Mouse (Mus musculus): ENCODE measurements around the gene Tfr2. TPM values are rescaled to one million over a fixed set of nuclear protein-coding genes. Genes with fewer than 3 reads are reported as not detected.

Tfr2 gene
- polyA plus RNA-seq, 1 experiment from 2014 or later = 0.50 TPM

GRCm38 (mm10) chr5:137553411-137553837 lies 16.2 kb upstream of the Tfr2 start, which contains the start of gene Actl6b:
TSS of gene Actl6b (plus strand) at chr5:137553517.
- WGBS = under 1% methylated on average over 37 of the region's 37 CpGs
- peak within 1 kb of the TSS; percentile 42 for H3K4me2 ChIP-seq (replicated peaks; ENCODE audit: low read depth)
- peak; percentile 67 for ATAC-seq
- H3K4me3 ChIP-seq (ENCODE audit: low read depth, low read length) = no peak within 1 kb of the TSS
- no peak within 1 kb of the TSS for H3K27ac ChIP-seq (ENCODE audit: low read depth, low read length)
- no peaks in the 10 kb centered on the region for H3K9me3 ChIP-seq (ENCODE audit: control insufficient read depth)
- H3K27me3 ChIP-seq (replicated peaks; ENCODE audit: control insufficient read depth, insufficient read depth, low read length) = peaks cover 15% of the 10 kb centered on the region; the same call in 1 of the 2 replicates
- H3K4me1 ChIP-seq (replicated peaks; ENCODE audit: control insufficient read depth, insufficient read depth, low read length) = no peaks in the 10 kb centered on the region
- H3K9ac ChIP-seq (ENCODE audit: low read depth, low read length) = no peak within 1 kb of the TSS
- H3K36me3 ChIP-seq (ENCODE audit: control insufficient read depth, insufficient read depth) = no peaks in the 10 kb centered on the region
- no peak for TF ChIP-seq CTCF (IDR thresholded peaks at IDR 0.05; ENCODE audit: low read depth)

GRCm38 (mm10) chr5:137553898-137554297 lies 15.7 kb upstream of the Tfr2 start:
- 44% methylated on average over 11 of the region's 11 CpGs for WGBS
- H3K27ac ChIP-seq (ENCODE audit: low read depth, low read length) = no peak overlapping the region
- no peak overlapping the region for H3K9ac ChIP-seq (ENCODE audit: low read depth, low read length)
- H3K27me3 ChIP-seq (replicated peaks; ENCODE audit: control insufficient read depth, insufficient read depth, low read length) = peaks cover 15% of the 10 kb centered on the region; the same call in 1 of the 2 replicates
- no peak overlapping the region for H3K4me3 ChIP-seq (ENCODE audit: low read depth, low read length)
- no peak for TF ChIP-seq CTCF (IDR thresholded peaks at IDR 0.05; ENCODE audit: low read depth)
- no peaks in the 10 kb centered on the region for H3K36me3 ChIP-seq (ENCODE audit: control insufficient read depth, insufficient read depth)
- no peaks in the 10 kb centered on the region for H3K9me3 ChIP-seq (ENCODE audit: control insufficient read depth)
- no peak overlapping the region for H3K4me2 ChIP-seq (replicated peaks; ENCODE audit: low read depth)
- no peaks in the 10 kb centered on the region for H3K4me1 ChIP-seq (replicated peaks; ENCODE audit: control insufficient read depth, insufficient read depth, low read length)
- peak; percentile 19; the same call in 1 of the 2 replicates for ATAC-seq

- Histone ChIP-seq H3K4me1 (replicated peaks; ENCODE audit: control insufficient read depth, insufficient read depth, low read length) (no peaks in the 10 kb centered on the region), H3K4me2 (replicated peaks; ENCODE audit: low read depth) (no peak overlapping the region), H3K9ac (ENCODE audit: low read depth, low read length) (no peak overlapping the region), H3K9me3 (ENCODE audit: control insufficient read depth) (no peaks in the 10 kb centered on the region), H3K27me3 (replicated peaks; ENCODE audit: control insufficient read depth, insufficient read depth, low read length) (no peaks in the 10 kb centered on the region), H3K27ac (ENCODE audit: low read depth, low read length) (no peak overlapping the region), H3K4me3 (ENCODE audit: low read depth, low read length) (no peak overlapping the region), H3K36me3 (ENCODE audit: control insufficient read depth, insufficient read depth) (no peaks in the 10 kb centered on the region)
- 66% methylated on average over 6 of the region's 6 CpGs for WGBS
- ATAC-seq = no peak
- TF ChIP-seq CTCF (IDR thresholded peaks at IDR 0.05; ENCODE audit: low read depth) = no peak
Measured at GRCm38 (mm10) chr5:137561556-137561955, 8.1 kb upstream of the Tfr2 start.

- WGBS = 67% methylated on average over 10 of the region's 10 CpGs
- Histone ChIP-seq H3K4me2 (replicated peaks; ENCODE audit: low read depth) (no peak overlapping the region), H3K4me1 (replicated peaks; ENCODE audit: control insufficient read depth, insufficient read depth, low read length) (no peaks in the 10 kb centered on the region), H3K4me3 (ENCODE audit: low read depth, low read length) (no peak overlapping the region), H3K27ac (ENCODE audit: low read depth, low read length) (no peak overlapping the region), H3K27me3 (replicated peaks; ENCODE audit: control insufficient read depth, insufficient read depth, low read length) (no peaks in the 10 kb centered on the region), H3K36me3 (ENCODE audit: control insufficient read depth, insufficient read depth) (no peaks in the 10 kb centered on the region), H3K9me3 (ENCODE audit: control insufficient read depth) (no peaks in the 10 kb centered on the region), H3K9ac (ENCODE audit: low read depth, low read length) (no peak overlapping the region)
- ATAC-seq = no peak
- TF ChIP-seq CTCF (IDR thresholded peaks at IDR 0.05; ENCODE audit: low read depth) = no peak
Measured at GRCm38 (mm10) chr5:137562965-137563364, 6.7 kb upstream of the Tfr2 start.

- no peak overlapping the region for H3K4me3 ChIP-seq (ENCODE audit: low read depth, low read length)
- ATAC-seq = no peak
- no peaks in the 10 kb centered on the region for H3K9me3 ChIP-seq (ENCODE audit: control insufficient read depth)
- H3K27me3 ChIP-seq (replicated peaks; ENCODE audit: control insufficient read depth, insufficient read depth, low read length) = no peaks in the 10 kb centered on the region
- no peaks in the 10 kb centered on the region for H3K4me1 ChIP-seq (replicated peaks; ENCODE audit: control insufficient read depth, insufficient read depth, low read length)
- no peak for TF ChIP-seq CTCF (IDR thresholded peaks at IDR 0.05; ENCODE audit: low read depth)
- WGBS = 64% methylated on average over 6 of the region's 6 CpGs
- no peak overlapping the region for H3K9ac ChIP-seq (ENCODE audit: low read depth, low read length)
- no peaks in the 10 kb centered on the region for H3K36me3 ChIP-seq (ENCODE audit: control insufficient read depth, insufficient read depth)
- no peak overlapping the region for H3K4me2 ChIP-seq (replicated peaks; ENCODE audit: low read depth)
- H3K27ac ChIP-seq (ENCODE audit: low read depth, low read length) = no peak overlapping the region
Measured at GRCm38 (mm10) chr5:137565744-137566143, 3.9 kb upstream of the Tfr2 start.

- H3K27me3 ChIP-seq (replicated peaks; ENCODE audit: control insufficient read depth, insufficient read depth, low read length) = no peaks in the 10 kb centered on the region
- no peak overlapping the region for H3K4me3 ChIP-seq (ENCODE audit: low read depth, low read length)
- TF ChIP-seq CTCF (IDR thresholded peaks at IDR 0.05; ENCODE audit: low read depth) = no peak
- ATAC-seq = no peak
- H3K36me3 ChIP-seq (ENCODE audit: control insufficient read depth, insufficient read depth) = no peaks in the 10 kb centered on the region
- no peaks in the 10 kb centered on the region for H3K4me1 ChIP-seq (replicated peaks; ENCODE audit: control insufficient read depth, insufficient read depth, low read length)
- WGBS = 90% methylated on average over 5 of the region's 5 CpGs
- no peak overlapping the region for H3K9ac ChIP-seq (ENCODE audit: low read depth, low read length)
- H3K9me3 ChIP-seq (ENCODE audit: control insufficient read depth) = no peaks in the 10 kb centered on the region
- no peak overlapping the region for H3K4me2 ChIP-seq (replicated peaks; ENCODE audit: low read depth)
- H3K27ac ChIP-seq (ENCODE audit: low read depth, low read length) = no peak overlapping the region
Measured at GRCm38 (mm10) chr5:137566416-137566815, 3.2 kb upstream of the Tfr2 start.
